Mouse (Mus musculus) heart, adult 11 months (tissue): ENCODE results near the gene Zdhhc3.

ENCODE experiments used
- DNase-seq: peaks from one replicate; pipeline ENCODE4 v3.0.0; 2022

Gene Zdhhc3

GRCm38 (mm10) chr9:123112805-123113521 is at the start of gene Zdhhc3, which contains the start of gene Exosc7:
TSS of gene Zdhhc3 (minus strand) at chr9:123113205.
TSS of gene Exosc7 (plus strand) at chr9:123113215.
- peak; percentile 99 for DNase-seq

DNA sequence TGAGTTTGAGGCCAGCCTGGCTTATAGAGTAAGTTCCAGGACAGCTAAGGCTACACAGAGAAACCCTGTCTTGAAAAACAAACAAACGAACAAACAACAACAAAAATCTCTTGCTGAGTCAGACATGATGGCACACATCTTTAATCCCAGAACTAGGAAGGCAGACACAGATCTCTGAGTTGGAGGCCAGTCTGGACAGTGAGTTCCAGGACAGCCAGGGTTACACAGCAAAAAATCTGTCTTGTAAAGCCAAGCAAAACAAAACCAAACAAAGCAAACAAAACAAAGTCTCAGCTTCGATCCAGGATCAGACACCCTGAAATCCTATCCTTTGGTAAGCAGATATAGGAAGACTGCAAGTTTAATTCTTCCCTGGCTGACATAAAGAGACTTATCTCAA is 48.8 kb upstream of the Zdhhc3 start:
- DNase-seq = peak; percentile 79

DNA sequence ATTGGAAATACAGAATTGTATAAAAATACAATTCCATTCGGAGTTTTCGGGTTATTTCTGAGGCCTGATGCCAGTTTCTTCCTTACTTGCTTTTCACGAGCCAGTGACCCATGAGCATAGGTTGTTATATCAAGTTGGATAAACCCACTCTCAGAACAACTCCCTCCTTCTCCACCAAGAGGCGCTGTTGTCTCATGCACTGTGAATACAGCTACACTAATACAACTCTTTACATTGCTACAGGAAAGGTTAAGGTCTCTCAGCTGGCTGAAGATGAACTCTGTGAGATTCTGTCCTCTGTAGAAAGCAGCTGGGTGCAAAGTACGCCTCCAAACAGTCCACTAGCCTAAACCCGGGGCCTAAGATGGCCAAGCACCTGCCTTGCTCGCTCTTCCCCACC is 46.3 kb upstream of the Zdhhc3 start:
- peak; percentile 91 for DNase-seq

DNA sequence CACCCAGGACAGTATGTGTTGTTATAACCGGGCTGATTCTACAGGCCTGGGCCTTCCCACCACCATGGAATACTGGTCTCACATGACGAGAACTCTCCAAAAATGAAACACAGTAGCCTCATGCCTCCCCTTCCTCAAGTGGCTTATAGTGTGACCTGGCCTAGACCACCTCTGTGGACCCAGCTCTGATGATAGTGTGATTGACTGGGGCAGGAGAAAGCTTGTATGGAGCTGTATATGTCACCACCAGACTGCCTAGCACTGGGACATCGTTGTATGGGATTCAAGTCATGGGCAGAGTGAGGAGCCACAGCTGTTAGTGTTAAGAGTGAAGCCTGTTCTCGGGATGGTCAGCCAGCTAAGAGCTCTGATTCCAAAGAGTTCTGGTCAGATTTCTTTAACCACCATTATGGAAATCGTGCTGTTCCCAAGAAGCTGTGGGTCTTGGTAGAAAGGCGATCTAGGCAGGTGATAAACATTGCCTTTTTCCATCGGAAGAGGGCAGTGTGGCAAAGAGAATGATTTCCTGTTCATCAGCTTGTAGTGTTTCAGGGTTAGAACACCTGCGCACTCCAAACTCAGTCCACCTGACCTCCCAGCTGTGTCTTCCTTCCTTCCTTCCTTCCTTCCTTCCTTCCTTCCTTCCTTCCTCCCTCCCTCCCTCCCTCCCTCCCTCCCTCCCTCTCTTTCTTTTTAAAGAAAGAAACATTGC is 45.3 kb upstream of the Zdhhc3 start:
- peak; percentile 93 for DNase-seq

DNA sequence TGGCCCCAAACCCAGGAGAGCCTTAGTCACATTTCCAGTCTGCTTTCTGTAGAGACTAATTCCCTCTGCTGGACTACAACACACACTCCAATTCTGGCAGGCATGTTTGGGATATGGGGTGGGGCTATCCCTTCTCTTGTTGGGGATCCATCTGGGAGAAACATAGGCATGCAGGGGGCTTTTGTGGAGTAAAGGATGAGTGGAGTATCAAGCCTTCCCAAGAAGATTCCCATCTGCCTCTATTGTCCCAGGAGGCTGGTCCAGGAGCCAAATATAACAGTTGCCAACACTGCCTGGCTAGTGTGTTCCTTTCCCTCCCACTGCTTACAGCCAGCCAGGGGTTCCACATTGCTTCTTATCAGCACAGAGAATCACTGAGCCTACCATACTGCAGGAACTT is 44.7 kb upstream of the Zdhhc3 start:
- peak; percentile 96 for DNase-seq

- peak; percentile 98 for DNase-seq
Observed at GRCm38 (mm10) chr9:123156910-123157361, 43.9 kb upstream of the Zdhhc3 start.

DNA sequence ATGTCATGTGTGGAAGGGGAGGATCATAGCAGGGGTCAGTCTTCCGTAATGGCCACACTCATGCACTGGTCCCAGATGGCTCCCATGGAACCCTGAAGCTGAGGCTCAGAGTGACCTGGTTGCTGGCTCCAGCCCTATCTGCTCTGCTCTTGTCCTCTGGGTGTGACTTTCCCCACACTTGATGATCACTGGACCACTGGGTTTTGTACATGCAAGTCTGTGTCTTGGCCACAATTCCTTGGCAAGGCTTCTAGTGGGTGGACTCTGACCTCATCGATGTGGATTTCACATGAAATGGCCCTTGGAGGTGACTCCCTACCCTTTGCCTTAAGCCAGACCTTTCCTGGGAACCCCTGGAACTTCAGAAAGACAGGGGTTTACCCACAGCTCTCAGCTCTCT is 40.1 kb upstream of the Zdhhc3 start:
- DNase-seq = peak; percentile 98

DNA sequence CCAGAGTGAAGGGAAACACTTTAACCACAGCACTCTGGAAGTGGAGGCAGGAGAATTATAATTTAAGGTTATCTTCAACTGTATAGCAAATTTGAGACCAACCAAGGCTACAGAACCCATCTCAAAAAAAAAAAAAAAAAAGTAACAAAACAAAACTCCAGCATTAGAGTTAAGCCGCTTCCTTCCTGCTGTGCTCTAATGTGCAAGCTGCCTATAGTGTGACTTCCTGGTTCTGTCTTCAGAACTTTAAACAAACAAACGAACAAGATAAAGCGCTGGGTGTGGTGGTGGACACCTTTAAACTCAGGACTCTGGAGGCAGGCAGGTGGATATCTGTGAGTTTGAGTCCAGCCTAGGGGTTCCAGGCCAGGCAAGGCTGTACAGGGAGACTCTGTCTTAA is 39.0 kb upstream of the Zdhhc3 start:
- DNase-seq = no peak

- DNase-seq = peak; percentile 95
Observed at GRCm38 (mm10) chr9:123151561-123151960, 38.6 kb upstream of the Zdhhc3 start.

- peak; percentile 97 for DNase-seq
Observed at GRCm38 (mm10) chr9:123150241-123151020, 37.4 kb upstream of the Zdhhc3 start, which contains the start of gene Clec3b. TSS of gene Clec3b (plus strand) at chr9:123150946.

DNA sequence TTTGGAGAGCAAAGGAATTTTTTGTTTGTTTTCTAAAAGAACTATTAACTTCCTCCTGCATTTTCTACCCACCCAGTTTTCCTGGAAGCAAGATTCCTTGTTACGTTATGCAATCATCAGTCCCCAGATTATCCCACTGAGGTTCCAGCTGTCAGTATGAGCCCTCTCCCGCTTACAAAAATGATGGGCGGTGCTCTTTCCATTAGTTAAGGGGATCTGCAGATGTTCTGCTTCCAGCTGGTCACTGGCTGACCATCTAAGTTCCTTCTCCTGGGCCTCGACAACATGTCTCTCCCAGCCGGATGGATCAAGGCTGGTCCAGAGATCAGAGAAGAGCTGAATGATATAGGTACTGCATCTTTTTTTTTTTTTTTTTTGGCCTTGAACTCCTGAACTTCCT is 35.4 kb upstream of the Zdhhc3 start:
- DNase-seq = peak; percentile 99

GRCm38 (mm10) chr9:123139887-123140614 is 27.0 kb upstream of the Zdhhc3 start:
- DNase-seq = peak; percentile 92

DNA sequence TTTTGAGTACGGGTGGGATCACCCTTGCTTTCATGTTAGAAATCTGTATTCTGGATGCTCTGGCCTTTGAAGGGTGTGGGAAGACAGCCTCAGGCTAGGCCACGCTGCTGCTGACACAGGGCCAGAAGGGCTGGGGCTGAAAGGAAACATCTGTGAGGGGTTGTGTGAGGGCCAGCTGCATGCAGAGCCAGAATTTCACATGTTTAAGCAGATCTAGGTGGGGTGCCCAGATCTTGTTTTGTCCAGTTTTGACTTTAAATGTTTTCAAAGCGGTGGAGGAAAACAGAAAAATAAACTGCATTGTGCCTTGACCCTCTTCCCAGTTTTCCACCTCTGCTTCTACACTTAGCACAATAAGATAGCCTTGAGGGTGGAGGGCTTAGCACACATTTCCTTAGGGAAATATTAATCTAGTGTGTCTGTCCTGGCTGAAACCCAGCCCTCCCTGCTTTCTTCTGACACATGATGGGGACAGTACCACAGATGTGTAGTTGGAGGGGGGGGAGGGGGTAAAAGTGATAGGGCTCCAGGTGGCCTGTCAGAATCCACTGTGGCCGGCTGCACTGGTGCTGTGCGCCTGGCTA is 26.0 kb upstream of the Zdhhc3 start:
- peak; percentile 99 for DNase-seq

DNA sequence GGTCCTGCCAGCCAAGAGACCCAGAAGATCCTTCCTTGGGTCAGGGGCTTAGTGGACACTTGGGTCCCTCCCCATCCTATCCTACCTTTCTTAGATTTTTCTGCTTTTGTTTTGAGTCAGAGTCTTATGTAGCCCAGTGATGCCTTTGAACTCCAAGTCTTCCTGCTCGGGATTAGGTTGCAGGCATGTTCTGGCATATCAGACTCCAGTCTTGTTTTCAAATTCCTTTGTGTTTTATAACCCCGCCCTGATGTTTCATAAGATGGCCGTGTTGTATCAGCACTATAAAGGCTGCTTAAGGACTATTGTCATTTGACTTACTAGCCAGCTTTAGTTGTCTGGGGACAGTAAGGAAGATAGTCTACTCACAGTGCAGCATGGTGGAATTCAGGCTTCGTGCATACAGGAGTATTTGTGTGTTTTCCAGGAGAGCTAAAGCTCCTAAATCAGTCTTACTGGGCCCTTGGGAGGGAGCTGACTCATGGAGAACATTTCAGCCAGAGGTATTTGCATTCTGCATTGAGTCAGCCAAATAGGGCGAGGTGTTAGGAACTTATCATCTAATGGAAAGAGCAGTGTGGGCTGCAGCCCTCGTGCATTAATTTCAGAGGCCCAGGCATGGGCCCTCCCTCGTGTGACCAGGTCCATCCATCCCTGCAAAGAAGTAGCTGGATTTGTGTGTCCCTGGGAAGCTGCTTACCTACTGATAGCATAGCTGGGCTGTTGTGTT is 24.1 kb upstream of the Zdhhc3 start:
- peak; percentile 92 for DNase-seq

GRCm38 (mm10) chr9:123132994-123133393 is 20.0 kb upstream of the Zdhhc3 start:
- peak; percentile 58 for DNase-seq

GRCm38 (mm10) chr9:123127663-123128062 is 14.7 kb upstream of the Zdhhc3 start:
- peak; percentile 80 for DNase-seq

DNA sequence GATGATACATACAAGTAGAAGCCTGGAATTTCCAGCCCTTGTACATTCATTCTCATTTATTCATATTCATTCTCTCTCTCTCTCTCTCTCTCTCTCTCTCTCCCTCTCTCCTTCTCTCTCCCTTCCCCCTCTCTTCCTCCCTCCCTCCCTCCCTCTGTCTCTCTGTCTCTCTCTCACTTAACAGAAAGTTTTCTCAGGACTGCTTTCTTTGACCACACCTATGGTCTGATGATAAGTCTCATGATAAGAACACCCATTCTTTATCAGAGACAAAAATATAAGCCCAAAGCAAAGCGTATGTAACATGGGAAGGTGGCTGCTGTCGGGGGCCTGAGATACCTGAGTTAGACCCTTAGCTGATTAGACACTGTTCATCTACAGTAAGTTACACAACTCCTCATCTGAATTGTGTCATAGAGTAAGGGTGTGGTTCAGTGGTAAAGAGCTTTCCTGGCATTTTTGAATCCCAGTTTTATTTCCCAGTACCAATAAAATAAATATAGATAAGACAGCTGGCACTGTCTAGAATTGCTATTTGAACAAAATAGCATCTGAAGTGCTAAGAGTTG is 11.5 kb upstream of the Zdhhc3 start:
- DNase-seq = no peak

GRCm38 (mm10) chr9:123123571-123124412 is 10.8 kb upstream of the Zdhhc3 start:
- peak; percentile 88 for DNase-seq

- DNase-seq = peak; percentile 40
Observed at GRCm38 (mm10) chr9:123123017-123123416, 10.0 kb upstream of the Zdhhc3 start.

DNA sequence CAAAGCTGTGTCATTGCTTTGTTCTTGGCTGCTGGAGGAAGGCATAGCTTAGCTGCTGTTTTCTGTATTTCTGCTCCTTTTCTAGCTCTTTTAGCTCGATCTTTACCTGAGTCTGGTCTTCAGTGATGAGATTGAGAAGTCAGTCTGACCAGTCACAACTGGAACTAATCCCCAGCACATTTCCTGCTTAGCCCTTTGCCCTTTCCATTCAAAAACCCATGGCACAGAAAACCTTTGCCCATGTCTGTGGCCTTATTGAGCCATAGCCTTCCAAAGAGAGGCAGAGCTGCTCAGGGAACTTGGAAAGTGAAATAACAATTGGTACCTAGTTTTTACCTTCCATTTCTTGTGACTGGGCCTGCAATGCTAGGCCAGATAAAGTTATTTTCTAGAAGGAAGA is 2.6 kb upstream of the Zdhhc3 start:
- DNase-seq = peak; percentile 28
